Mouse (Mus musculus) lung, adult 2 months (tissue): ENCODE data around the gene Prelid3b.

ENCODE experiments used
- CTCF ChIP-seq: fragments of 200-500 bp; IDR thresholded peaks from 2 replicates; pipeline ENCODE4 v1.5.1; 2011; ENCODE audit warnings: mild to moderate bottlenecking, low read length, control low read depth; ENCODE audit not compliant: insufficient read depth
- POLR2A ChIP-seq: fragments of 200-500 bp; IDR thresholded peaks from 2 replicates; pipeline ENCODE4 v1.6.1; 2011; ENCODE audit warnings: low read depth, mild to moderate bottlenecking, control low read depth, low read length, borderline replicate concordance; ENCODE audit errors: extremely low read depth

- TF ChIP-seq POLR2A: no peak
- TF ChIP-seq CTCF: no peak
These were observed 2.0 kb downstream of the Prelid3b start for GRCm38 (mm10) chr2:174470786-174471405.
